Mouse (Mus musculus): ENCODE results near the gene Tbx6. TPM values are rescaled to one million over a fixed set of nuclear protein-coding genes. Genes with fewer than 3 reads are reported as not detected.

Tbx6 gene
- polyA plus RNA-seq, 1 experiment: 1.1 TPM

GRCm38 (mm10) chr7:126759672-126760390, 21.5 kb upstream of the Tbx6 start:
- no peaks in the 10 kb centered on the region for H3K27me3 ChIP-seq (ENCODE audit: control insufficient read depth, insufficient read depth, low read length)
- TF ChIP-seq POLR2A (IDR thresholded peaks at IDR 0.05; ENCODE audit: control insufficient read depth, low read depth, low read length): no peak
- no peak for TF ChIP-seq CTCF (IDR thresholded peaks at IDR 0.05; ENCODE audit: control insufficient read depth, insufficient read depth, insufficient replicate concordance, low read depth, low read length)
- no peaks in the 10 kb centered on the region; the same call in 1 of the 2 replicates for H3K36me3 ChIP-seq (ENCODE audit: control insufficient read depth, insufficient read depth, low read length)
- H3K4me3 ChIP-seq (ENCODE audit: control insufficient read depth, low read depth, low read length): peak overlapping the region; percentile 94
- peaks cover 10% of the 10 kb centered on the region for H3K4me1 ChIP-seq (ENCODE audit: control insufficient read depth, insufficient read depth, low read length)
- peak overlapping the region; percentile 87 for H3K27ac ChIP-seq (ENCODE audit: control insufficient read depth, insufficient read depth, low read depth, low read length)

- TF ChIP-seq POLR2A (IDR thresholded peaks at IDR 0.05; ENCODE audit: control insufficient read depth, low read depth, low read length) (no peak), CTCF (IDR thresholded peaks at IDR 0.05; ENCODE audit: control insufficient read depth, insufficient read depth, insufficient replicate concordance, low read depth, low read length) (no peak)
- peaks cover 10% of the 10 kb centered on the region for H3K4me1 ChIP-seq (ENCODE audit: control insufficient read depth, insufficient read depth, low read length)
- peak overlapping the region; percentile 94 for H3K4me3 ChIP-seq (ENCODE audit: control insufficient read depth, low read depth, low read length)
- H3K27me3 ChIP-seq (ENCODE audit: control insufficient read depth, insufficient read depth, low read length): no peaks in the 10 kb centered on the region
- H3K27ac ChIP-seq (ENCODE audit: control insufficient read depth, insufficient read depth, low read depth, low read length): peak overlapping the region; percentile 87
- H3K36me3 ChIP-seq (ENCODE audit: control insufficient read depth, insufficient read depth, low read length): no peaks in the 10 kb centered on the region; the same call in 1 of the 2 replicates
Measured at GRCm38 (mm10) chr7:126760391-126760802, 20.9 kb upstream of the Tbx6 start.

GRCm38 (mm10) chr7:126760956-126761355, 20.3 kb upstream of the Tbx6 start:
- peak overlapping the region; percentile 87 for H3K27ac ChIP-seq (ENCODE audit: control insufficient read depth, insufficient read depth, low read depth, low read length)
- peaks cover 10% of the 10 kb centered on the region for H3K4me1 ChIP-seq (ENCODE audit: control insufficient read depth, insufficient read depth, low read length)
- no peaks in the 10 kb centered on the region for H3K27me3 ChIP-seq (ENCODE audit: control insufficient read depth, insufficient read depth, low read length)
- H3K36me3 ChIP-seq (ENCODE audit: control insufficient read depth, insufficient read depth, low read length): no peaks in the 10 kb centered on the region; the same call in 1 of the 2 replicates
- peak overlapping the region; percentile 94 for H3K4me3 ChIP-seq (ENCODE audit: control insufficient read depth, low read depth, low read length)
- TF ChIP-seq POLR2A (IDR thresholded peaks at IDR 0.05; ENCODE audit: control insufficient read depth, low read depth, low read length) (peak; percentile 43; the same call in 1 of the 2 replicates), CTCF (IDR thresholded peaks at IDR 0.05; ENCODE audit: control insufficient read depth, insufficient read depth, insufficient replicate concordance, low read depth, low read length) (no peak)

- Histone ChIP-seq H3K27me3 (ENCODE audit: control insufficient read depth, insufficient read depth, low read length) (no peaks in the 10 kb centered on the region), H3K36me3 (ENCODE audit: control insufficient read depth, insufficient read depth, low read length) (no peaks in the 10 kb centered on the region; the same call in 1 of the 2 replicates), H3K27ac (ENCODE audit: control insufficient read depth, insufficient read depth, low read depth, low read length) (peak overlapping the region; percentile 87), H3K4me1 (ENCODE audit: control insufficient read depth, insufficient read depth, low read length) (peaks cover 10% of the 10 kb centered on the region), H3K4me3 (ENCODE audit: control insufficient read depth, low read depth, low read length) (peak overlapping the region; percentile 94; the same call in 1 of the 2 replicates)
- TF ChIP-seq POLR2A (IDR thresholded peaks at IDR 0.05; ENCODE audit: control insufficient read depth, low read depth, low read length): no peak
- no peak for TF ChIP-seq CTCF (IDR thresholded peaks at IDR 0.05; ENCODE audit: control insufficient read depth, insufficient read depth, insufficient replicate concordance, low read depth, low read length)
Measured at GRCm38 (mm10) chr7:126761529-126762067, 19.7 kb upstream of the Tbx6 start.

GRCm38 (mm10) chr7:126762471-126763008, 18.7 kb upstream of the Tbx6 start:
- Histone ChIP-seq H3K27me3 (ENCODE audit: control insufficient read depth, insufficient read depth, low read length) (no peaks in the 10 kb centered on the region), H3K36me3 (ENCODE audit: control insufficient read depth, insufficient read depth, low read length) (no peaks in the 10 kb centered on the region; the same call in 1 of the 2 replicates), H3K4me3 (ENCODE audit: control insufficient read depth, low read depth, low read length) (no peak overlapping the region), H3K27ac (ENCODE audit: control insufficient read depth, insufficient read depth, low read depth, low read length) (no peak overlapping the region), H3K4me1 (ENCODE audit: control insufficient read depth, insufficient read depth, low read length) (peaks cover 10% of the 10 kb centered on the region)
- TF ChIP-seq POLR2A (IDR thresholded peaks at IDR 0.05; ENCODE audit: control insufficient read depth, low read depth, low read length): no peak
- no peak for TF ChIP-seq CTCF (IDR thresholded peaks at IDR 0.05; ENCODE audit: control insufficient read depth, insufficient read depth, insufficient replicate concordance, low read depth, low read length)

- Histone ChIP-seq H3K36me3 (ENCODE audit: control insufficient read depth, insufficient read depth, low read length) (no peaks in the 10 kb centered on the region; the same call in 1 of the 2 replicates), H3K4me1 (ENCODE audit: control insufficient read depth, insufficient read depth, low read length) (peaks cover 6% of the 10 kb centered on the region; the same call in 1 of the 2 replicates), H3K27ac (ENCODE audit: control insufficient read depth, insufficient read depth, low read depth, low read length) (no peak overlapping the region), H3K4me3 (ENCODE audit: control insufficient read depth, low read depth, low read length) (no peak overlapping the region), H3K27me3 (ENCODE audit: control insufficient read depth, insufficient read depth, low read length) (no peaks in the 10 kb centered on the region)
- TF ChIP-seq POLR2A (IDR thresholded peaks at IDR 0.05; ENCODE audit: control insufficient read depth, low read depth, low read length) (no peak), CTCF (IDR thresholded peaks at IDR 0.05; ENCODE audit: control insufficient read depth, insufficient read depth, insufficient replicate concordance, low read depth, low read length) (no peak)
Measured at GRCm38 (mm10) chr7:126765540-126765939, 15.7 kb upstream of the Tbx6 start.

- H3K4me1 ChIP-seq (ENCODE audit: control insufficient read depth, insufficient read depth, low read length): peaks cover 5% of the 10 kb centered on the region; the same call in 1 of the 2 replicates
- no peaks in the 10 kb centered on the region; the same call in 1 of the 2 replicates for H3K36me3 ChIP-seq (ENCODE audit: control insufficient read depth, insufficient read depth, low read length)
- no peaks in the 10 kb centered on the region for H3K27me3 ChIP-seq (ENCODE audit: control insufficient read depth, insufficient read depth, low read length)
- H3K4me3 ChIP-seq (ENCODE audit: control insufficient read depth, low read depth, low read length): no peak within 1 kb of the TSS
- TF ChIP-seq CTCF (IDR thresholded peaks at IDR 0.05; ENCODE audit: control insufficient read depth, insufficient read depth, insufficient replicate concordance, low read depth, low read length): no peak
- TF ChIP-seq POLR2A (IDR thresholded peaks at IDR 0.05; ENCODE audit: control insufficient read depth, low read depth, low read length): no peak
- H3K27ac ChIP-seq (ENCODE audit: control insufficient read depth, insufficient read depth, low read depth, low read length): no peak within 1 kb of the TSS
Measured at GRCm38 (mm10) chr7:126766201-126766600, 15.1 kb upstream of the Tbx6 start, which contains the start of gene Gdpd3. Gdpd3 (plus strand) TSS chr7:126766334.
